Mouse (Mus musculus): ENCODE data around the gene Galntl6. TPM values are rescaled to one million over a fixed set of nuclear protein-coding genes. Genes with fewer than 3 reads are reported as not detected.
A peak's percentile ranks its signal among the peaks of the same experiment; 100 is the strongest.

Gene Galntl6
- polyA plus RNA-seq, 1 experiment from 2014 or later, result 0.33 TPM

- DNase-seq (ENCODE audit: low spot score, missing footprints) (no peak), ATAC-seq (ENCODE audit: low FRiP score) (no peak)
- H3K4me2 ChIP-seq, result no peak overlapping the region
- H3K4me3 ChIP-seq (ENCODE audit: low read depth, low read length), result no peak overlapping the region
- 77% methylated on average over 4 of the region's 4 CpGs for WGBS
- H3K9ac ChIP-seq (ENCODE audit: low read length), result no peak overlapping the region
- no peak overlapping the region for H3K27ac ChIP-seq (ENCODE audit: low read depth, low read length)
- H3K27me3 ChIP-seq (ENCODE audit: control insufficient read depth, insufficient read depth, low read length), result no peaks in the 10 kb centered on the region
- no peaks in the 10 kb centered on the region for H3K36me3 ChIP-seq (ENCODE audit: control insufficient read depth, insufficient read depth, low read length)
- H3K9me3 ChIP-seq (ENCODE audit: control insufficient read depth, low read length), result no peaks in the 10 kb centered on the region
- no peaks in the 10 kb centered on the region for H3K4me1 ChIP-seq (ENCODE audit: control insufficient read depth, insufficient read depth, low read length)
Measured at GRCm38 (mm10) chr8:57807060-57807459, 1105.4 kb downstream of the Galntl6 start.

DNA sequence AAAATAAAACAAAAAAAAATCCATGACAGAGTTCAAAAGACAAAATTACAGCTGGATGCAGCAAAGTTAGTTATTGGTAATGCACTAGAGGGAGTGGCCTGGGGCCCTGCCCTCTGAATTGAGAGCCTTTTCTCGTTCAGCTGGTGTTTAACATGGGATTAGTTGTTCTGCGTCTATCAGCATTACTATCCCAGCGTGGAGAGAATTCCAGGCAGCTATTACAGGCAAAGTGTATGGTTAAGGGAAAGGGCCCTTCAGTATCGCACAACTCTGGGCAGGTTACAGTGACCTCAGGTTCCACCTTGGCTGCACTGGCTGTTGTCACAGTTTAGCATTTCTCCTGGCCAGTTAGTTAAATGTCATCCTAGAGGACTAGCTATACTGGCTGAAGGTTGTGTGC, 1107.3 kb downstream of the Galntl6 start:
- no peak overlapping the region for H3K9ac ChIP-seq (ENCODE audit: low read length)

GRCm38 (mm10) chr8:57803821-57804220, 1108.6 kb downstream of the Galntl6 start:
- 78% methylated on average over 8 of the region's 8 CpGs for WGBS
- Histone ChIP-seq H3K36me3 (ENCODE audit: control insufficient read depth, insufficient read depth, low read length) (no peaks in the 10 kb centered on the region), H3K4me2 (no peak overlapping the region)

More for the DNA sequence above, 1107.3 kb downstream of the Galntl6 start:
- Histone ChIP-seq H3K4me2 (no peak overlapping the region), H3K27me3 (ENCODE audit: control insufficient read depth, insufficient read depth, low read length) (no peaks in the 10 kb centered on the region), H3K27ac (ENCODE audit: low read depth, low read length) (no peak overlapping the region), H3K4me3 (ENCODE audit: low read depth, low read length) (no peak overlapping the region), H3K9me3 (ENCODE audit: control insufficient read depth, low read length) (no peaks in the 10 kb centered on the region), H3K4me1 (ENCODE audit: control insufficient read depth, insufficient read depth, low read length) (no peaks in the 10 kb centered on the region), H3K36me3 (ENCODE audit: control insufficient read depth, insufficient read depth, low read length) (no peaks in the 10 kb centered on the region)
- ATAC-seq (ENCODE audit: low FRiP score) (no peak), DNase-seq (ENCODE audit: low spot score, missing footprints) (no peak)
- WGBS, result 63% methylated on average over 4 of the region's 4 CpGs

GRCm38 (mm10) chr8:57801197-57801596, 1111.2 kb downstream of the Galntl6 start:
- Histone ChIP-seq H3K9me3 (ENCODE audit: control insufficient read depth, low read length) (no peaks in the 10 kb centered on the region), H3K36me3 (ENCODE audit: control insufficient read depth, insufficient read depth, low read length) (no peaks in the 10 kb centered on the region), H3K9ac (ENCODE audit: low read length) (no peak overlapping the region), H3K27me3 (ENCODE audit: control insufficient read depth, insufficient read depth, low read length) (no peaks in the 10 kb centered on the region), H3K4me2 (no peak overlapping the region), H3K27ac (ENCODE audit: low read depth, low read length) (no peak overlapping the region), H3K4me1 (ENCODE audit: control insufficient read depth, insufficient read depth, low read length) (peaks cover 3% of the 10 kb centered on the region; the same call in 1 of the 2 replicates), H3K4me3 (ENCODE audit: low read depth, low read length) (no peak overlapping the region)
- ATAC-seq (ENCODE audit: low FRiP score) (no peak), DNase-seq (ENCODE audit: low spot score, missing footprints) (no peak)
- WGBS, result 87% methylated on average over 4 of the region's 4 CpGs

More at GRCm38 (mm10) chr8:57803821-57804220, 1108.6 kb downstream of the Galntl6 start:
- no peak for ATAC-seq (ENCODE audit: low FRiP score)
- no peaks in the 10 kb centered on the region for H3K27me3 ChIP-seq (ENCODE audit: control insufficient read depth, insufficient read depth, low read length)
- DNase-seq (ENCODE audit: low spot score, missing footprints), result no peak
- H3K9ac ChIP-seq (ENCODE audit: low read length), result no peak overlapping the region
- H3K9me3 ChIP-seq (ENCODE audit: control insufficient read depth, low read length), result no peaks in the 10 kb centered on the region
- H3K4me3 ChIP-seq (ENCODE audit: low read depth, low read length), result no peak overlapping the region
- H3K27ac ChIP-seq (ENCODE audit: low read depth, low read length), result no peak overlapping the region
- peaks cover 3% of the 10 kb centered on the region; the same call in 1 of the 2 replicates for H3K4me1 ChIP-seq (ENCODE audit: control insufficient read depth, insufficient read depth, low read length)

DNA sequence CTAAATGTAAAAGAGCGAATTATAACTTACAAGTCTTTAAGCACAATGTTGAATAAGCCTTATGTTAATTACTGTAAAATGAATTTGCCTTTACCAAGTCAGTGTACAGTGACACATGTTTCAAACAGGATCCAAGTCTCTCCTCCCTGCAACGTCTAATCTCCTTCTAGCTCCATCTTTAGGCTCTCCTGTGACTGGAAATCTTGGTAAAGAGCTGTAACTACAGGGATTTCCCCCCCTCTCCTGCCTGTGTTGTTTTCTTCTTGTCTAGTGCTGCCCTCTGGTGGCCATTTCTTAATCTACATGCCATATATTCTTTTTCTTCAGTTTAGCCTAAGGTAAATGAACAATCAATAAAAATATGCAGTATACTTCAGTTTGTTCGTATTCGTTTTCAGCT, 1112.1 kb downstream of the Galntl6 start:
- Histone ChIP-seq H3K9ac (ENCODE audit: low read length) (no peak overlapping the region; the same call in 1 of the 2 replicates), H3K36me3 (ENCODE audit: control insufficient read depth, insufficient read depth, low read length) (no peaks in the 10 kb centered on the region), H3K4me1 (ENCODE audit: control insufficient read depth, insufficient read depth, low read length) (peaks cover 3% of the 10 kb centered on the region; the same call in 1 of the 2 replicates), H3K9me3 (ENCODE audit: control insufficient read depth, low read length) (no peaks in the 10 kb centered on the region), H3K4me3 (ENCODE audit: low read depth, low read length) (peak overlapping the region; percentile 16; the same call in 1 of the 2 replicates), H3K27ac (ENCODE audit: low read depth, low read length) (peak overlapping the region; percentile 59), H3K27me3 (ENCODE audit: control insufficient read depth, insufficient read depth, low read length) (no peaks in the 10 kb centered on the region), H3K4me2 (peak overlapping the region; percentile 46)
- 18% methylated on average over 4 of the region's 4 CpGs for WGBS
- DNase-seq (ENCODE audit: low spot score, missing footprints) (peak; percentile 98), ATAC-seq (ENCODE audit: low FRiP score) (peak; percentile 85)

- peak overlapping the region; percentile 46 for H3K4me2 ChIP-seq
- H3K4me3 ChIP-seq (ENCODE audit: low read depth, low read length), result peak overlapping the region; percentile 16
- peaks cover 3% of the 10 kb centered on the region; the same call in 1 of the 2 replicates for H3K4me1 ChIP-seq (ENCODE audit: control insufficient read depth, insufficient read depth, low read length)
- no peaks in the 10 kb centered on the region for H3K27me3 ChIP-seq (ENCODE audit: control insufficient read depth, insufficient read depth, low read length)
- peak overlapping the region; percentile 59 for H3K27ac ChIP-seq (ENCODE audit: low read depth, low read length)
- under 1% methylated on average over 12 of the region's 12 CpGs for WGBS
- no peaks in the 10 kb centered on the region for H3K9me3 ChIP-seq (ENCODE audit: control insufficient read depth, low read length)
- peak; percentile 92 for DNase-seq (ENCODE audit: low spot score, missing footprints)
- ATAC-seq (ENCODE audit: low FRiP score), result peak; percentile 88
- H3K9ac ChIP-seq (ENCODE audit: low read length), result peak overlapping the region; percentile 57
- H3K36me3 ChIP-seq (ENCODE audit: control insufficient read depth, insufficient read depth, low read length), result no peaks in the 10 kb centered on the region
Measured at GRCm38 (mm10) chr8:57799797-57800204, 1112.6 kb downstream of the Galntl6 start.

DNA sequence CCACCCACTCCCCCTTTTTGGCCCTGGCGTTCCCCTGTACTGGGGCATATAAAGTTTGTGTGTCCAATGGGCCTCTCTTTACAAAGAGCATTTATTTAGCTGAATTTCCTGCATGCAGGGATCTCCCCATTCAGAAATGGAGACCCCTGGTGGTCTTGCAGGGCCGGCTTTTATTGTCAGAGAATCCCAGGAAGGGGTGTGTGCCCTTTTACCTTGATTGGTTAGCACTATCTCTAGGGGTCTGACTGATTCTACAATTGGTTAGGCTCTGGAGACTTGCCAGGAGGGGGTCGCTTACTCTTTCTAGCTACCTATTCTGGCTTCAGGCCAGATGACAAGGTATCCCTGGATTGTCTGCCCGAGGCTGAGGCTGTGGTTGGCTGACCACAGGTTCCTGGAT, 1119.0 kb downstream of the Galntl6 start:
- 35% methylated on average over 4 of the region's 4 CpGs for WGBS

GRCm38 (mm10) chr8:57792246-57792645, 1120.2 kb downstream of the Galntl6 start:
- H3K9me3 ChIP-seq (ENCODE audit: control insufficient read depth, low read length), result no peaks in the 10 kb centered on the region
- ATAC-seq (ENCODE audit: low FRiP score), result no peak

More for the DNA sequence above, 1119.0 kb downstream of the Galntl6 start:
- Histone ChIP-seq H3K27ac (ENCODE audit: low read depth, low read length) (no peak overlapping the region), H3K4me2 (no peak overlapping the region), H3K9ac (ENCODE audit: low read length) (no peak overlapping the region), H3K9me3 (ENCODE audit: control insufficient read depth, low read length) (no peaks in the 10 kb centered on the region), H3K27me3 (ENCODE audit: control insufficient read depth, insufficient read depth, low read length) (no peaks in the 10 kb centered on the region), H3K4me3 (ENCODE audit: low read depth, low read length) (no peak overlapping the region), H3K4me1 (ENCODE audit: control insufficient read depth, insufficient read depth, low read length) (no peaks in the 10 kb centered on the region), H3K36me3 (ENCODE audit: control insufficient read depth, insufficient read depth, low read length) (no peaks in the 10 kb centered on the region)
- ATAC-seq (ENCODE audit: low FRiP score), result peak; percentile 60
- DNase-seq (ENCODE audit: low spot score, missing footprints), result no peak

GRCm38 (mm10) chr8:57791309-57791721, 1121.1 kb downstream of the Galntl6 start:
- no peaks in the 10 kb centered on the region for H3K27me3 ChIP-seq (ENCODE audit: control insufficient read depth, insufficient read depth, low read length)
- H3K4me3 ChIP-seq (ENCODE audit: low read depth, low read length), result no peak overlapping the region
- no peaks in the 10 kb centered on the region for H3K36me3 ChIP-seq (ENCODE audit: control insufficient read depth, insufficient read depth, low read length)
- H3K9ac ChIP-seq (ENCODE audit: low read length), result no peak overlapping the region
- 37% methylated on average over 5 of the region's 5 CpGs for WGBS
- ATAC-seq (ENCODE audit: low FRiP score) (no peak), DNase-seq (ENCODE audit: low spot score, missing footprints) (no peak)
- no peaks in the 10 kb centered on the region for H3K4me1 ChIP-seq (ENCODE audit: control insufficient read depth, insufficient read depth, low read length)
- H3K4me2 ChIP-seq, result no peak overlapping the region
- H3K27ac ChIP-seq (ENCODE audit: low read depth, low read length), result no peak overlapping the region
- H3K9me3 ChIP-seq (ENCODE audit: control insufficient read depth, low read length), result no peaks in the 10 kb centered on the region

More at GRCm38 (mm10) chr8:57792246-57792645, 1120.2 kb downstream of the Galntl6 start:
- Histone ChIP-seq H3K4me1 (ENCODE audit: control insufficient read depth, insufficient read depth, low read length) (no peaks in the 10 kb centered on the region), H3K27ac (ENCODE audit: low read depth, low read length) (no peak overlapping the region), H3K9ac (ENCODE audit: low read length) (no peak overlapping the region), H3K27me3 (ENCODE audit: control insufficient read depth, insufficient read depth, low read length) (no peaks in the 10 kb centered on the region), H3K36me3 (ENCODE audit: control insufficient read depth, insufficient read depth, low read length) (no peaks in the 10 kb centered on the region), H3K4me3 (ENCODE audit: low read depth, low read length) (no peak overlapping the region), H3K4me2 (no peak overlapping the region)
- no peak for DNase-seq (ENCODE audit: low spot score, missing footprints)
- 82% methylated on average over 7 of the region's 7 CpGs for WGBS
